Mouse (Mus musculus): ENCODE data around the gene Fchsd2. TPM values are rescaled to one million over a fixed set of nuclear protein-coding genes. Genes with fewer than 3 reads are reported as not detected.

The Fchsd2 gene
- polyA plus RNA-seq, 1 experiment from 2014 or later: 42.0 TPM

GRCm38 (mm10) chr7:101298375-101298774, 205.7 kb downstream of the Fchsd2 start:
- Histone ChIP-seq H3K27ac (ENCODE audit: low read length) (no peak overlapping the region), H3K4me2 (ENCODE audit: low read length) (no peak overlapping the region), H3K9me3 (replicated peaks; ENCODE audit: control insufficient read depth, low read length, poor library complexity, severe bottlenecking) (no peaks in the 10 kb centered on the region), H3K27me3 (ENCODE audit: control insufficient read depth, insufficient read depth, low read depth, low read length) (peaks cover 7% of the 10 kb centered on the region; the same call in 1 of the 2 replicates), H3K36me3 (ENCODE audit: control insufficient read depth, insufficient read depth, low read length) (no peaks in the 10 kb centered on the region), H3K4me1 (ENCODE audit: control insufficient read depth, insufficient read depth, low read length) (peaks cover 18% of the 10 kb centered on the region), H3K9ac (ENCODE audit: low read depth, low read length) (no peak overlapping the region), H3K4me3 (ENCODE audit: low read depth, low read length) (no peak overlapping the region)
- WGBS: 84% methylated on average over 3 of the region's 3 CpGs
- ATAC-seq: no peak

- no peaks in the 10 kb centered on the region for H3K9me3 ChIP-seq (replicated peaks; ENCODE audit: control insufficient read depth, low read length, poor library complexity, severe bottlenecking)
- H3K4me3 ChIP-seq (ENCODE audit: low read depth, low read length): peak overlapping the region; percentile 65
- peak overlapping the region; percentile 72 for H3K9ac ChIP-seq (ENCODE audit: low read depth, low read length)
- under 1% methylated on average over 30 of the region's 30 CpGs for WGBS
- peaks cover 7% of the 10 kb centered on the region; the same call in 1 of the 2 replicates for H3K27me3 ChIP-seq (ENCODE audit: control insufficient read depth, insufficient read depth, low read depth, low read length)
- ATAC-seq: no peak; the same call in none of the 2 replicates
- H3K36me3 ChIP-seq (ENCODE audit: control insufficient read depth, insufficient read depth, low read length): no peaks in the 10 kb centered on the region
- H3K4me1 ChIP-seq (ENCODE audit: control insufficient read depth, insufficient read depth, low read length): peaks cover 13% of the 10 kb centered on the region; the same call in 1 of the 2 replicates
- peak overlapping the region; percentile 87 for H3K4me2 ChIP-seq (ENCODE audit: low read length)
- H3K27ac ChIP-seq (ENCODE audit: low read length): peak overlapping the region; percentile 65
Observed at GRCm38 (mm10) chr7:101301361-101301880, 208.8 kb downstream of the Fchsd2 start.

- Histone ChIP-seq H3K4me1 (ENCODE audit: control insufficient read depth, insufficient read depth, low read length) (peaks cover 13% of the 10 kb centered on the region; the same call in 1 of the 2 replicates), H3K36me3 (ENCODE audit: control insufficient read depth, insufficient read depth, low read length) (no peaks in the 10 kb centered on the region), H3K9ac (ENCODE audit: low read depth, low read length) (peak within 1 kb of the TSS; percentile 72), H3K27me3 (ENCODE audit: control insufficient read depth, insufficient read depth, low read depth, low read length) (peaks cover 7% of the 10 kb centered on the region; the same call in 1 of the 2 replicates), H3K4me3 (ENCODE audit: low read depth, low read length) (peak within 1 kb of the TSS; percentile 65), H3K9me3 (replicated peaks; ENCODE audit: control insufficient read depth, low read length, poor library complexity, severe bottlenecking) (no peaks in the 10 kb centered on the region), H3K27ac (ENCODE audit: low read length) (peak within 1 kb of the TSS; percentile 65), H3K4me2 (ENCODE audit: low read length) (peak within 1 kb of the TSS; percentile 87)
- WGBS: under 1% methylated on average over 38 of the region's 39 CpGs
- ATAC-seq: peak; percentile 95
Observed at GRCm38 (mm10) chr7:101301881-101302456, 209.3 kb downstream of the Fchsd2 start, which contains the start of gene Atg16l2. Gene Atg16l2, minus strand, starts transcription at chr7:101302251.

GRCm38 (mm10) chr7:101302691-101303090, 210.0 kb downstream of the Fchsd2 start:
- H3K27ac ChIP-seq (ENCODE audit: low read length): no peak overlapping the region
- ATAC-seq: no peak; the same call in 1 of the 2 replicates
- 18% methylated on average over 7 of the region's 7 CpGs for WGBS
- H3K9ac ChIP-seq (ENCODE audit: low read depth, low read length): peak overlapping the region; percentile 72
- H3K36me3 ChIP-seq (ENCODE audit: control insufficient read depth, insufficient read depth, low read length): no peaks in the 10 kb centered on the region
- peaks cover 10% of the 10 kb centered on the region; the same call in 1 of the 2 replicates for H3K4me1 ChIP-seq (ENCODE audit: control insufficient read depth, insufficient read depth, low read length)
- no peaks in the 10 kb centered on the region for H3K9me3 ChIP-seq (replicated peaks; ENCODE audit: control insufficient read depth, low read length, poor library complexity, severe bottlenecking)
- peak overlapping the region; percentile 87 for H3K4me2 ChIP-seq (ENCODE audit: low read length)
- peaks cover 6% of the 10 kb centered on the region; the same call in 1 of the 2 replicates for H3K27me3 ChIP-seq (ENCODE audit: control insufficient read depth, insufficient read depth, low read depth, low read length)
- peak overlapping the region; percentile 65 for H3K4me3 ChIP-seq (ENCODE audit: low read depth, low read length)

- Histone ChIP-seq H3K27ac (ENCODE audit: low read length) (no peak overlapping the region), H3K9ac (ENCODE audit: low read depth, low read length) (no peak overlapping the region), H3K4me2 (ENCODE audit: low read length) (no peak overlapping the region), H3K36me3 (ENCODE audit: control insufficient read depth, insufficient read depth, low read length) (no peaks in the 10 kb centered on the region), H3K4me3 (ENCODE audit: low read depth, low read length) (no peak overlapping the region), H3K27me3 (ENCODE audit: control insufficient read depth, insufficient read depth, low read depth, low read length) (no peaks in the 10 kb centered on the region), H3K9me3 (replicated peaks; ENCODE audit: control insufficient read depth, low read length, poor library complexity, severe bottlenecking) (no peaks in the 10 kb centered on the region), H3K4me1 (ENCODE audit: control insufficient read depth, insufficient read depth, low read length) (peaks cover 12% of the 10 kb centered on the region; the same call in 1 of the 2 replicates)
- ATAC-seq: no peak
- 50% methylated on average over 2 of the region's 2 CpGs for WGBS
Observed at GRCm38 (mm10) chr7:101306841-101307240, 214.2 kb downstream of the Fchsd2 start.

- 24% methylated on average over 5 of the region's 5 CpGs for WGBS
- Histone ChIP-seq H3K27ac (ENCODE audit: low read length) (peak overlapping the region; percentile 91), H3K36me3 (ENCODE audit: control insufficient read depth, insufficient read depth, low read length) (no peaks in the 10 kb centered on the region)
Observed at GRCm38 (mm10) chr7:101309985-101310326, 217.3 kb downstream of the Fchsd2 start.

GRCm38 (mm10) chr7:101310327-101311028, 217.8 kb downstream of the Fchsd2 start:
- no peaks in the 10 kb centered on the region for H3K36me3 ChIP-seq (ENCODE audit: control insufficient read depth, insufficient read depth, low read length)
- under 1% methylated on average over 43 of the region's 43 CpGs for WGBS
- H3K27ac ChIP-seq (ENCODE audit: low read length): peak overlapping the region; percentile 91
- peak; percentile 95 for ATAC-seq
- no peaks in the 10 kb centered on the region for H3K9me3 ChIP-seq (replicated peaks; ENCODE audit: control insufficient read depth, low read length, poor library complexity, severe bottlenecking)
- peak overlapping the region; percentile 73 for H3K4me3 ChIP-seq (ENCODE audit: low read depth, low read length)
- H3K27me3 ChIP-seq (ENCODE audit: control insufficient read depth, insufficient read depth, low read depth, low read length): no peaks in the 10 kb centered on the region
- H3K4me2 ChIP-seq (ENCODE audit: low read length): peak overlapping the region; percentile 63
- peak overlapping the region; percentile 77 for H3K9ac ChIP-seq (ENCODE audit: low read depth, low read length)
- peaks cover 9% of the 10 kb centered on the region; the same call in 1 of the 2 replicates for H3K4me1 ChIP-seq (ENCODE audit: control insufficient read depth, insufficient read depth, low read length)

More at GRCm38 (mm10) chr7:101309985-101310326, 217.3 kb downstream of the Fchsd2 start:
- Histone ChIP-seq H3K9me3 (replicated peaks; ENCODE audit: control insufficient read depth, low read length, poor library complexity, severe bottlenecking) (no peaks in the 10 kb centered on the region), H3K9ac (ENCODE audit: low read depth, low read length) (peak overlapping the region; percentile 77), H3K27me3 (ENCODE audit: control insufficient read depth, insufficient read depth, low read depth, low read length) (no peaks in the 10 kb centered on the region), H3K4me2 (ENCODE audit: low read length) (peak overlapping the region; percentile 63), H3K4me1 (ENCODE audit: control insufficient read depth, insufficient read depth, low read length) (peaks cover 9% of the 10 kb centered on the region; the same call in 1 of the 2 replicates), H3K4me3 (ENCODE audit: low read depth, low read length) (peak overlapping the region; percentile 73)
- ATAC-seq: no peak

- Histone ChIP-seq H3K9me3 (replicated peaks; ENCODE audit: control insufficient read depth, low read length, poor library complexity, severe bottlenecking) (no peaks in the 10 kb centered on the region), H3K9ac (ENCODE audit: low read depth, low read length) (no peak overlapping the region), H3K36me3 (ENCODE audit: control insufficient read depth, insufficient read depth, low read length) (no peaks in the 10 kb centered on the region), H3K4me1 (ENCODE audit: control insufficient read depth, insufficient read depth, low read length) (peaks cover 9% of the 10 kb centered on the region; the same call in 1 of the 2 replicates), H3K27me3 (ENCODE audit: control insufficient read depth, insufficient read depth, low read depth, low read length) (no peaks in the 10 kb centered on the region), H3K27ac (ENCODE audit: low read length) (peak overlapping the region; percentile 91), H3K4me3 (ENCODE audit: low read depth, low read length) (peak overlapping the region; percentile 73), H3K4me2 (ENCODE audit: low read length) (peak overlapping the region; percentile 63)
- WGBS: 39% methylated on average over 2 of the region's 2 CpGs
- ATAC-seq: no peak; the same call in 1 of the 2 replicates
Observed at GRCm38 (mm10) chr7:101311061-101311460, 218.4 kb downstream of the Fchsd2 start.
